Comparison of ENCODE assay signal across 8 mouse cellular contexts in the genomic region with DNA sequence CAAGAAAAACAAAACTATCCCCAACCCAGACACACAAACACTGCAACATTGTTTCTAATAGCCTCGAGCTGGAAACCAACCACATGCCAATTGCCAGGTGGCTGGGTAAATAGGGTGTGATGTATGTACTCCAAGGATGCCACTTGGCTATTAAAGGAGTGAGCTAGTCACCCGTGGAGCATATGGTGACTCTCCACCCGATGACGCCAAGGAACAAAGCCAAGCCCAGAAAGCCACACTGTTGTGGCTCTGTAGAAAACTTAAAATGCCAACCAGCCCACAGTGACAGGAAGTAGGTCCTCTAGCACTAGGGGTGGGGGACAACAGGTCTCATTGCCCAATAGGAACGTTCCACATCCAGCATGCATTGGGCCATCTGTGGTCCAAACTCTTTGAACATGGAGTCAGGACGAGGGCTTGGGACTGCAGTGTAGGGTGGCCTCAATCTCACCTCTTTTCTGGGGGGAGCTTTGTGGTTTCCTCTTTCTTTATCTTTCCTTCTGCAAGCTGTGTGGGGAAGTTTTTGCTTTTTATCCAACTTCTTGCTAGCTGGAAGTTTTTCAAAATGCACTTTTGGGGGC. TPM values are rescaled to one million over a fixed set of nuclear protein-coding genes. Genes with fewer than 3 reads are reported as not detected.
A peak's percentile ranks its signal among the peaks of the same experiment; 100 is the strongest.
DNase-seq lines count a peak whose midpoint lies in the region; ATAC-seq and TF ChIP-seq lines count a peak whose summit lies in the region.
"Had no signal": no experiment of that assay in that cellular context is flagged by ENCODE, and none has a peak within 500 bp of the region (broad histone marks: within the 10 kb centered on the region; RNA-seq: fewer than 3 reads in every experiment).

No protein-coding gene starts in this region.

- peak; percentile 80 to 89 for TF ChIP-seq EP300 in MEL (IDR thresholded peaks at IDR 0.05; ENCODE audit: low read depth in 1 of 2, low read length in 2 of 2)

- ATAC-seq in lung, embryonic 15.5 days (ENCODE audit: borderline replicate concordance, extremely low read depth, low FRiP score, low TSS enrichment): no peak

- WGBS in lung, embryonic 15.5 days: 63% methylated on average over 6 of the region's 6 CpGs

- H3K4me3 ChIP-seq in lung, embryonic 15.5 days: no peak overlapping the region
- H3K4me3 ChIP-seq in MEL (ENCODE audit: control insufficient read depth in 1 of 2, insufficient read depth in 1 of 2, low read depth in 2 of 2, low read length in 2 of 2): no peak overlapping the region

- no peaks in the 10 kb centered on the region for H3K27me3 ChIP-seq in lung, embryonic 15.5 days
- no peaks in the 10 kb centered on the region for H3K27me3 ChIP-seq in MEL (ENCODE audit: control insufficient read depth in 1 of 2, insufficient read depth in 2 of 2, low read length in 2 of 2)

- no peak for DNase-seq in lung, postnatal 10 days
- DNase-seq in MEL (ENCODE audit: low read depth, low spot score): peak; percentile 76
- DNase-seq in lung, postnatal 36 days: peak; percentile 46
- peak; percentile 53 for DNase-seq in thymus, postnatal 14 days
- no peak for DNase-seq in heart, postnatal 25 days (ENCODE audit: low spot score)
- DNase-seq in adrenal gland, adult 18-20 months (ENCODE audit: low spot score in 2 of 2): no peak
- DNase-seq: midbrain, embryonic 14.5 days had no signal

- no peak overlapping the region for H3K4me2 ChIP-seq in lung, embryonic 15.5 days

- H3K27ac ChIP-seq in lung, embryonic 15.5 days: 0 out of 2 replicates have a peak overlapping the region, but pooled peaks have one; percentile 97
- peak overlapping the region; percentile 26; the same call in 1 of the 2 replicates for H3K27ac ChIP-seq in MEL (ENCODE audit: control insufficient read depth, low read depth, low read length)

- TF ChIP-seq RAD21 in MEL (IDR thresholded peaks at IDR 0.05; ENCODE audit: low read depth, low read length): no peak

- peaks cover 57% of the 10 kb centered on the region for H3K4me1 ChIP-seq in lung, embryonic 15.5 days
- H3K4me1 ChIP-seq in MEL (ENCODE audit: control insufficient read depth in 1 of 2, insufficient read depth in 2 of 2, low read length in 2 of 2): peaks cover 4 to 18% of the 10 kb centered on the region in 2 experiments; a peak in 3 of 4 replicates

- no peaks in the 10 kb centered on the region for H3K9me3 ChIP-seq in lung, embryonic 15.5 days
- no peaks in the 10 kb centered on the region for H3K9me3 ChIP-seq in MEL (replicated peaks; ENCODE audit: insufficient read depth, low read length)

- intact Hi-C loops in heart, postnatal 25 days (cut with DNase I): no loop called here

- peaks cover 22% of the 10 kb centered on the region for H3K36me3 ChIP-seq in lung, embryonic 15.5 days
- H3K36me3 ChIP-seq in MEL (ENCODE audit: control insufficient read depth in 1 of 2, insufficient read depth in 2 of 2, low read length in 2 of 2): peaks cover 0 to 14% of the 10 kb centered on the region in 2 experiments; a peak in 3 of 4 replicates

- TF ChIP-seq POLR2A in MEL (IDR thresholded peaks at IDR 0.05; ENCODE audit: control insufficient read depth in 1 of 2, insufficient read depth in 1 of 2, low read depth in 1 of 2, low read length in 2 of 2, poor library complexity in 1 of 2): no peak

- TF ChIP-seq CTCF in MEL (IDR thresholded peaks at IDR 0.05 in 2 of 3, conservative IDR thresholded peaks at IDR 0.05 in 1 of 3; ENCODE audit: control insufficient read depth in 1 of 3, insufficient read depth in 1 of 3, low read depth in 2 of 3, low read length in 3 of 3, poor library complexity in 1 of 3, severe bottlenecking in 1 of 3): no peak

- no peaks in the 10 kb centered on the region for H3K79me2 ChIP-seq in MEL (ENCODE audit: control insufficient read depth, insufficient read depth, low read length, poor library complexity)

- no peak overlapping the region for H3K9ac ChIP-seq in lung, embryonic 15.5 days
- no peak overlapping the region for H3K9ac ChIP-seq in MEL (ENCODE audit: control insufficient read depth, low read depth, low read length, poor library complexity, severe bottlenecking)

TF ChIP-seq in MEL, 35 proteins besides CTCF, POLR2A, EP300 and RAD21:
- TF ChIP-seq TCF12 (IDR thresholded peaks at IDR 0.05; ENCODE audit: low read depth, low read length) (peak; percentile 83), USF2 (IDR thresholded peaks at IDR 0.05; ENCODE audit: borderline replicate concordance in 1 of 2, insufficient read depth in 1 of 2, low read depth in 1 of 2, low read length in 2 of 2) (no peak), RCOR1 (IDR thresholded peaks at IDR 0.05; ENCODE audit: low read depth, low read length) (peak; percentile 96), GATA1 (IDR thresholded peaks at IDR 0.05; ENCODE audit: low read depth, low read length) (peak; percentile 84), MAX (IDR thresholded peaks at IDR 0.05; ENCODE audit: low read length) (0 out of 2 replicates have a peak, but pooled peaks have one; percentile 19), TAL1 (IDR thresholded peaks at IDR 0.05; ENCODE audit: low read length) (peak; percentile 70), ETS1 (IDR thresholded peaks at IDR 0.05; ENCODE audit: low read depth, low read length) (peak; percentile 73; the same call in 1 of the 2 replicates), CHD1 (IDR thresholded peaks at IDR 0.05; ENCODE audit: low read depth, low read length) (no peak), MAZ (IDR thresholded peaks at IDR 0.05; ENCODE audit: low read depth, low read length) (no peak)

RNA-seq across cellular contexts. Expression of a gene that starts 15.1 kb away (rescaled TPM):
- polyA plus RNA-seq in lung, embryonic 15.5 days (2015; fragmentation: Nextera tagmentation; extraction: Ambion mirVana): 32.7 and 35.4 TPM in 2 replicates
- total RNA-seq in MEL (2012; rRNA removed): 4.7 and 5.5 TPM in 2 replicates
- polyA plus RNA-seq in MEL (2012; ENCODE audit: insufficient read depth in 1 of 2, insufficient read length in 2 of 2, low read depth in 1 of 2, low replicate concordance in 2 of 2, missing spikeins in 1 of 2): 10 to 100 TPM in 1 of 2 experiments, not detected in 1; 10.4 TPM
- 10 to 100 TPM; 18.7 to 29.0 TPM for total RNA-seq in heart, postnatal 25 days (2021)
- total RNA-seq in adrenal gland, adult 18-20 months (2021): 10 to 100 TPM; 41.3 to 81.9 TPM

Comparison
In these comparisons a context has a peak if more than half of its experiments do, and no peak if none do; other contexts are left out.
1. DNase-seq: peak in MEL (single experiment), lung, postnatal 36 days (single experiment) and thymus, postnatal 14 days (single experiment); none in lung, postnatal 10 days (single experiment), heart, postnatal 25 days (single experiment) and adrenal gland, adult 18-20 months (0 of 2).